Comparison of ENCODE assay signal across 9 mouse cellular contexts in the genomic region with DNA sequence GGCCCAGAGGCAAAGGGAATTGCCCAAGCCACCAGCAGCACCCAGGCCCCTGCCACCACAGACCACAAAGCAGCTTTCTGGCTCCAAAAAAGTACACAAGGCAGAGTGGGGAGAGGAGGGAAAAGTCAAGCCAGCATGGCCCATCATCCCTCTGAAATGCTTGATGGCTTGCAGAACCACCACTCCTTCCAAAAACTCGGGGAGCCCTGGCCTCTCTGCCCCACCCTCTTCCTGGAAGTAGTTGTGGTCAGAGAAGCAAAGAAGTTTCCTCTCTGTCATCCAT. TPM values are rescaled to one million over a fixed set of nuclear protein-coding genes. Genes with fewer than 3 reads are reported as not detected.
DNase-seq lines count a peak whose midpoint lies in the region; ATAC-seq and TF ChIP-seq lines count a peak whose summit lies in the region.
"Had no signal": no experiment of that assay in that cellular context is flagged by ENCODE, and none has a peak within 500 bp of the region (broad histone marks: within the 10 kb centered on the region; RNA-seq: fewer than 3 reads in every experiment).

No protein-coding gene starts in this region.

- H3K4me1 ChIP-seq in hindbrain, embryonic 12.5 days, result peaks cover 15% of the 10 kb centered on the region; the same call in 1 of the 2 replicates
- H3K4me1 ChIP-seq in hindbrain, embryonic 10.5 days (replicated peaks), result peaks cover 48% of the 10 kb centered on the region
- H3K4me1 ChIP-seq in bone marrow, adult 2 months (ENCODE audit: control insufficient read depth, insufficient read depth, low read length), result peaks cover 6% of the 10 kb centered on the region
- H3K4me1 ChIP-seq in liver, embryonic 15.5 days (replicated peaks), result peaks cover 41% of the 10 kb centered on the region

- no peak for ATAC-seq in hindbrain, embryonic 12.5 days (ENCODE audit: low FRiP score)
- ATAC-seq in liver, embryonic 15.5 days (ENCODE audit: insufficient read depth), result no peak

- no peaks in the 10 kb centered on the region for H3K9me3 ChIP-seq in hindbrain, embryonic 12.5 days (replicated peaks)
- no peaks in the 10 kb centered on the region for H3K9me3 ChIP-seq in hindbrain, embryonic 10.5 days
- H3K9me3 ChIP-seq in liver, embryonic 15.5 days (replicated peaks), result no peaks in the 10 kb centered on the region

- no peak overlapping the region for H3K9ac ChIP-seq in hindbrain, embryonic 12.5 days
- H3K9ac ChIP-seq in liver, embryonic 15.5 days, result no peak overlapping the region

- no peak for TF ChIP-seq POLR2A in bone marrow, adult 2 months (IDR thresholded peaks at IDR 0.05; ENCODE audit: borderline replicate concordance, control insufficient read depth, low read depth, low read length)

- H3K4me2 ChIP-seq in hindbrain, embryonic 12.5 days (replicated peaks), result 0 out of 2 replicates have a peak overlapping the region, but pooled peaks have one; percentile 0
- peak overlapping the region; percentile 18; the same call in 1 of the 2 replicates for H3K4me2 ChIP-seq in liver, embryonic 15.5 days

- H3K36me3 ChIP-seq in hindbrain, embryonic 12.5 days, result no peaks in the 10 kb centered on the region
- no peaks in the 10 kb centered on the region for H3K36me3 ChIP-seq in hindbrain, embryonic 10.5 days
- no peaks in the 10 kb centered on the region for H3K36me3 ChIP-seq in liver, embryonic 15.5 days (replicated peaks)

- H3K4me3 ChIP-seq in hindbrain, embryonic 12.5 days, result no peak overlapping the region
- H3K4me3 ChIP-seq in hindbrain, embryonic 10.5 days, result no peak overlapping the region
- H3K4me3 ChIP-seq in bone marrow, adult 2 months (replicated peaks; ENCODE audit: control insufficient read depth, low read depth, low read length), result no peak overlapping the region
- no peak overlapping the region for H3K4me3 ChIP-seq in liver, embryonic 15.5 days (replicated peaks)

- DNase-seq in hindbrain, embryonic 10.5 days (ENCODE audit: low spot score), result no peak
- peak; percentile 64 for DNase-seq in 3T3-L1 (ENCODE audit: low read depth, low spot score)
- DNase-seq in frontal cortex, postnatal 36 days (ENCODE audit: low spot score in 2 of 2), result no peak
- no peak for DNase-seq in yolk sac, embryonic 10.5 days (ENCODE audit: low spot score)
- no peak for DNase-seq in ovary, postnatal 14 days (ENCODE audit: low spot score)
- DNase-seq: cerebellum, adult 9-11 months had no signal

- 60% methylated on average over 1 of the region's 1 CpGs for WGBS in hindbrain, embryonic 12.5 days
- WGBS in hindbrain, embryonic 10.5 days, result 51% methylated on average over 1 of the region's 1 CpGs
- 0% methylated on average over 1 of the region's 1 CpGs for WGBS in bone marrow, adult 2 months
- WGBS in liver, embryonic 15.5 days (ENCODE audit: insufficient replicate concordance), result 4% methylated on average over 1 of the region's 1 CpGs

- TF ChIP-seq CTCF in bone marrow, adult 2 months (IDR thresholded peaks at IDR 0.05; ENCODE audit: control insufficient read depth, insufficient read depth, low read length), result no peak

- no peak overlapping the region for H3K27ac ChIP-seq in hindbrain, embryonic 12.5 days
- H3K27ac ChIP-seq in hindbrain, embryonic 10.5 days, result no peak overlapping the region
- peak overlapping the region; percentile 34; the same call in 1 of the 2 replicates for H3K27ac ChIP-seq in bone marrow, adult 2 months (ENCODE audit: control insufficient read depth, insufficient read depth, low read depth, low read length, poor library complexity)
- H3K27ac ChIP-seq in liver, embryonic 15.5 days (replicated peaks), result no peak overlapping the region

- peaks cover 23% of the 10 kb centered on the region for H3K27me3 ChIP-seq in hindbrain, embryonic 12.5 days
- H3K27me3 ChIP-seq in hindbrain, embryonic 10.5 days (ENCODE audit: insufficient read depth, poor library complexity, severe bottlenecking), result peaks cover 34% of the 10 kb centered on the region
- H3K27me3 ChIP-seq in liver, embryonic 15.5 days, result peaks cover 37% of the 10 kb centered on the region

RNA-seq across cellular contexts. Expression of a gene that starts 2.2 kb away (rescaled TPM):
- polyA plus RNA-seq in hindbrain, embryonic 12.5 days (2016; fragmentation: Nextera tagmentation; extraction: Ambion mirVana), result 5.4 and 6.4 TPM in 2 replicates
- 2.7 and 3.4 TPM in 2 replicates for polyA plus RNA-seq in hindbrain, embryonic 10.5 days (2016; fragmentation: Nextera tagmentation; extraction: Ambion mirVana)
- polyA plus RNA-seq in bone marrow, adult 2 months (2011; ENCODE audit: insufficient read depth, insufficient read length, low replicate concordance, missing spikeins), result 2.8 and 4.8 TPM in 2 replicates
- polyA plus RNA-seq in liver, embryonic 15.5 days (2015; fragmentation: Nextera tagmentation; extraction: Ambion mirVana), result 1.0 and 1.2 TPM in 2 replicates

RNA-seq across cellular contexts. Expression of a gene that starts 5.4 kb away (rescaled TPM):
- polyA plus RNA-seq in hindbrain, embryonic 12.5 days (2016; fragmentation: Nextera tagmentation; extraction: Ambion mirVana), result not detected in 2 replicates
- polyA plus RNA-seq in hindbrain, embryonic 10.5 days (2016; fragmentation: Nextera tagmentation; extraction: Ambion mirVana), result not detected in 2 replicates
- not detected in 2 replicates for polyA plus RNA-seq in bone marrow, adult 2 months (2011; ENCODE audit: insufficient read depth, insufficient read length, low replicate concordance, missing spikeins)
- not detected in 2 replicates for polyA plus RNA-seq in liver, embryonic 15.5 days (2015; fragmentation: Nextera tagmentation; extraction: Ambion mirVana)

RNA-seq across cellular contexts. Expression of a gene that starts 7.6 kb away (rescaled TPM):
- not detected in 2 replicates for polyA plus RNA-seq in hindbrain, embryonic 12.5 days (2016; fragmentation: Nextera tagmentation; extraction: Ambion mirVana)
- polyA plus RNA-seq in hindbrain, embryonic 10.5 days (2016; fragmentation: Nextera tagmentation; extraction: Ambion mirVana), result not detected in 2 replicates
- polyA plus RNA-seq in bone marrow, adult 2 months (2011; ENCODE audit: insufficient read depth, insufficient read length, low replicate concordance, missing spikeins), result not detected in 2 replicates
- polyA plus RNA-seq in liver, embryonic 15.5 days (2015; fragmentation: Nextera tagmentation; extraction: Ambion mirVana), result not detected in 2 replicates

RNA-seq across cellular contexts. Expression of a gene that starts 12.8 kb away (rescaled TPM):
- polyA plus RNA-seq in hindbrain, embryonic 12.5 days (2016; fragmentation: Nextera tagmentation; extraction: Ambion mirVana), result not detected in 2 replicates
- not detected in 2 replicates for polyA plus RNA-seq in hindbrain, embryonic 10.5 days (2016; fragmentation: Nextera tagmentation; extraction: Ambion mirVana)
- polyA plus RNA-seq in bone marrow, adult 2 months (2011; ENCODE audit: insufficient read depth, insufficient read length, low replicate concordance, missing spikeins), result not detected in 2 replicates
- not detected in 2 replicates for polyA plus RNA-seq in liver, embryonic 15.5 days (2015; fragmentation: Nextera tagmentation; extraction: Ambion mirVana)

RNA-seq across cellular contexts. Expression of a gene that starts 22.5 kb away (rescaled TPM):
- 0.57 TPM in 1 of 2 replicates, not detected in the other for polyA plus RNA-seq in hindbrain, embryonic 12.5 days (2016; fragmentation: Nextera tagmentation; extraction: Ambion mirVana)
- polyA plus RNA-seq in hindbrain, embryonic 10.5 days (2016; fragmentation: Nextera tagmentation; extraction: Ambion mirVana), result not detected in 2 replicates
- polyA plus RNA-seq in bone marrow, adult 2 months (2011; ENCODE audit: insufficient read depth, insufficient read length, low replicate concordance, missing spikeins), result 4.6 TPM in 1 of 2 replicates, not detected in the other
- polyA plus RNA-seq in liver, embryonic 15.5 days (2015; fragmentation: Nextera tagmentation; extraction: Ambion mirVana), result not detected in 2 replicates
